Mouse (Mus musculus): Measurements from ENCODE around the gene BC017158. TPM values are rescaled to one million over a fixed set of nuclear protein-coding genes. Genes with fewer than 3 reads are reported as not detected.

The BC017158 gene
- total and polyA plus RNA-seq, 3 experiments = 6.2 to 12.7 (median 6.5) TPM

- H3K4me1 ChIP-seq (ENCODE audit: control insufficient read depth, insufficient read depth, low read length) = no peaks in the 10 kb centered on the region; the same call in 1 of the 2 replicates
- no peak for DNase-seq
- no peak overlapping the region for H3K4me3 ChIP-seq
- TF ChIP-seq POLR2A (IDR thresholded peaks at IDR 0.05; ENCODE audit: insufficient read depth, low read depth, low read length) (no peak), CTCF (IDR thresholded peaks at IDR 0.05) (no peak)
- no peaks in the 10 kb centered on the region for H3K79me2 ChIP-seq (replicated peaks; ENCODE audit: control insufficient read depth, insufficient read depth, low read length)
- no peaks in the 10 kb centered on the region for H3K36me3 ChIP-seq (ENCODE audit: control insufficient read depth, insufficient read depth, low read length)
- H3K27me3 ChIP-seq (ENCODE audit: control insufficient read depth, insufficient read depth, low read length) = no peaks in the 10 kb centered on the region
- H3K9ac ChIP-seq (ENCODE audit: low read depth, low read length) = no peak overlapping the region
- H3K27ac ChIP-seq = no peak overlapping the region
- WGBS = 61% methylated on average over 2 of the region's 2 CpGs
- intact Hi-C loops (cut with DNase I) = no loop called here
Measured at GRCm38 (mm10) chr7:128320219-128320816, 22.3 kb upstream of the BC017158 start.

GRCm38 (mm10) chr7:128319140-128319539 lies 21.2 kb upstream of the BC017158 start:
- no peak overlapping the region for H3K27ac ChIP-seq
- no peaks in the 10 kb centered on the region for H3K79me2 ChIP-seq (replicated peaks; ENCODE audit: control insufficient read depth, insufficient read depth, low read length)
- no peaks in the 10 kb centered on the region for H3K36me3 ChIP-seq (ENCODE audit: control insufficient read depth, insufficient read depth, low read length)
- intact Hi-C loops (cut with DNase I) = no loop called here
- H3K4me3 ChIP-seq = no peak overlapping the region
- H3K9ac ChIP-seq (ENCODE audit: low read depth, low read length) = no peak overlapping the region
- no peak for DNase-seq
- no peaks in the 10 kb centered on the region for H3K27me3 ChIP-seq (ENCODE audit: control insufficient read depth, insufficient read depth, low read length)
- 91% methylated on average over 7 of the region's 7 CpGs for WGBS
- TF ChIP-seq EP300 (IDR thresholded peaks at IDR 0.05; ENCODE audit: insufficient read depth, low read depth, low read length) = no peak
- no peak for TF ChIP-seq POLR2A (IDR thresholded peaks at IDR 0.05; ENCODE audit: insufficient read depth, low read depth, low read length)
- no peak for TF ChIP-seq CTCF (IDR thresholded peaks at IDR 0.05)
- H3K4me1 ChIP-seq (ENCODE audit: control insufficient read depth, insufficient read depth, low read length) = no peaks in the 10 kb centered on the region; the same call in 1 of the 2 replicates

- Histone ChIP-seq H3K79me2 (replicated peaks; ENCODE audit: control insufficient read depth, insufficient read depth, low read length) (no peaks in the 10 kb centered on the region), H3K27me3 (ENCODE audit: control insufficient read depth, insufficient read depth, low read length) (no peaks in the 10 kb centered on the region), H3K4me1 (ENCODE audit: control insufficient read depth, insufficient read depth, low read length) (peaks cover under 1% of the 10 kb centered on the region), H3K36me3 (ENCODE audit: control insufficient read depth, insufficient read depth, low read length) (no peaks in the 10 kb centered on the region), H3K9ac (ENCODE audit: low read depth, low read length) (no peak overlapping the region), H3K4me3 (no peak overlapping the region), H3K27ac (no peak overlapping the region)
- no peak for TF ChIP-seq EP300 (IDR thresholded peaks at IDR 0.05; ENCODE audit: insufficient read depth, low read depth, low read length)
- TF ChIP-seq CTCF (IDR thresholded peaks at IDR 0.05) = no peak
- no peak for TF ChIP-seq POLR2A (IDR thresholded peaks at IDR 0.05; ENCODE audit: insufficient read depth, low read depth, low read length)
- no peak for DNase-seq
- intact Hi-C loops (cut with DNase I) = no loop called here
- 82% methylated on average over 4 of the region's 4 CpGs for WGBS
Measured at GRCm38 (mm10) chr7:128317011-128317410, 19.0 kb upstream of the BC017158 start.

GRCm38 (mm10) chr7:128314491-128314890 lies 16.5 kb upstream of the BC017158 start:
- Histone ChIP-seq H3K9ac (ENCODE audit: low read depth, low read length) (no peak overlapping the region), H3K4me3 (no peak overlapping the region), H3K27me3 (ENCODE audit: control insufficient read depth, insufficient read depth, low read length) (no peaks in the 10 kb centered on the region), H3K27ac (no peak overlapping the region), H3K36me3 (ENCODE audit: control insufficient read depth, insufficient read depth, low read length) (no peaks in the 10 kb centered on the region), H3K4me1 (ENCODE audit: control insufficient read depth, insufficient read depth, low read length) (peaks cover 10% of the 10 kb centered on the region), H3K79me2 (replicated peaks; ENCODE audit: control insufficient read depth, insufficient read depth, low read length) (no peaks in the 10 kb centered on the region)
- 60% methylated on average over 7 of the region's 7 CpGs for WGBS
- TF ChIP-seq CTCF (IDR thresholded peaks at IDR 0.05) = no peak
- no peak for TF ChIP-seq EP300 (IDR thresholded peaks at IDR 0.05; ENCODE audit: insufficient read depth, low read depth, low read length)
- TF ChIP-seq POLR2A (IDR thresholded peaks at IDR 0.05; ENCODE audit: insufficient read depth, low read depth, low read length) = no peak
- intact Hi-C loops (cut with DNase I) = no loop called here
- DNase-seq = no peak

- Histone ChIP-seq H3K4me3 (no peak overlapping the region), H3K27me3 (ENCODE audit: control insufficient read depth, insufficient read depth, low read length) (no peaks in the 10 kb centered on the region), H3K4me1 (ENCODE audit: control insufficient read depth, insufficient read depth, low read length) (peaks cover 10% of the 10 kb centered on the region), H3K27ac (no peak overlapping the region), H3K79me2 (replicated peaks; ENCODE audit: control insufficient read depth, insufficient read depth, low read length) (no peaks in the 10 kb centered on the region), H3K9ac (ENCODE audit: low read depth, low read length) (no peak overlapping the region), H3K36me3 (ENCODE audit: control insufficient read depth, insufficient read depth, low read length) (no peaks in the 10 kb centered on the region)
- no peak for DNase-seq
- intact Hi-C loops (cut with DNase I) = no loop called here
- no peak for TF ChIP-seq EP300 (IDR thresholded peaks at IDR 0.05; ENCODE audit: insufficient read depth, low read depth, low read length)
- TF ChIP-seq POLR2A (IDR thresholded peaks at IDR 0.05; ENCODE audit: insufficient read depth, low read depth, low read length) = no peak
- TF ChIP-seq CTCF (IDR thresholded peaks at IDR 0.05) = no peak
- 81% methylated on average over 2 of the region's 2 CpGs for WGBS
Measured at GRCm38 (mm10) chr7:128313601-128314000, 15.6 kb upstream of the BC017158 start.

GRCm38 (mm10) chr7:128312375-128313059 lies 14.5 kb upstream of the BC017158 start:
- DNase-seq = no peak
- no peak for TF ChIP-seq POLR2A (IDR thresholded peaks at IDR 0.05; ENCODE audit: insufficient read depth, low read depth, low read length)
- no peak for TF ChIP-seq CTCF (IDR thresholded peaks at IDR 0.05)
- no peak for TF ChIP-seq EP300 (IDR thresholded peaks at IDR 0.05; ENCODE audit: insufficient read depth, low read depth, low read length)
- intact Hi-C loops (cut with DNase I) = no loop called here
- Histone ChIP-seq H3K79me2 (replicated peaks; ENCODE audit: control insufficient read depth, insufficient read depth, low read length) (no peaks in the 10 kb centered on the region), H3K9ac (ENCODE audit: low read depth, low read length) (no peak overlapping the region), H3K27ac (no peak overlapping the region), H3K36me3 (ENCODE audit: control insufficient read depth, insufficient read depth, low read length) (no peaks in the 10 kb centered on the region), H3K4me1 (ENCODE audit: control insufficient read depth, insufficient read depth, low read length) (peaks cover 10% of the 10 kb centered on the region), H3K27me3 (ENCODE audit: control insufficient read depth, insufficient read depth, low read length) (no peaks in the 10 kb centered on the region), H3K4me3 (no peak overlapping the region)
- WGBS = 69% methylated on average over 13 of the region's 13 CpGs

Data from heart, adult 2 months (tissue).